Mouse (Mus musculus): ENCODE data around the gene Eif4ebp2. TPM values are rescaled to one million over a fixed set of nuclear protein-coding genes. Genes with fewer than 3 reads are reported as not detected.

The Eif4ebp2 gene
- polyA plus RNA-seq, 1 experiment = 97.1 TPM

DNA sequence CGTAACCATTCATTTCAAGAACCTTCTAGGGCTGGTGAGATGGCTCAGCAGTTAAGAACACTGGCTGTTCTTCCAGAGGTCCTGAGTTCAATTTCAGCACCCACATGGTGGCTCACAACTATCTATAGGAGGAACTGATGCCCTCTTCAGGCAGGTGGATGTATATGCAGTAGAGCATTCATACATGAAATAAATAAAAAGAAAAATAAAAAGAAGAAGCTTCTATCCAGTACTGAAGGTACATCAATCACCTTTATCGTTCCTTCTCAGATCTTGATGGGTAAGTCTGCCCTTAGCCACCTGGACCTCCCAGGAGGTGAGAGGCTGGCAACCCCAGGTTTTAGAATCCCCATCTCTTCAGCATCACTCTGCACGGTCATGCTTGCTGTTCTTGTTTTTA is 37.2 kb downstream of the Eif4ebp2 start:
- TF ChIP-seq GATA1 (IDR thresholded peaks at IDR 0.05; ENCODE audit: low read length) = no peak

DNA sequence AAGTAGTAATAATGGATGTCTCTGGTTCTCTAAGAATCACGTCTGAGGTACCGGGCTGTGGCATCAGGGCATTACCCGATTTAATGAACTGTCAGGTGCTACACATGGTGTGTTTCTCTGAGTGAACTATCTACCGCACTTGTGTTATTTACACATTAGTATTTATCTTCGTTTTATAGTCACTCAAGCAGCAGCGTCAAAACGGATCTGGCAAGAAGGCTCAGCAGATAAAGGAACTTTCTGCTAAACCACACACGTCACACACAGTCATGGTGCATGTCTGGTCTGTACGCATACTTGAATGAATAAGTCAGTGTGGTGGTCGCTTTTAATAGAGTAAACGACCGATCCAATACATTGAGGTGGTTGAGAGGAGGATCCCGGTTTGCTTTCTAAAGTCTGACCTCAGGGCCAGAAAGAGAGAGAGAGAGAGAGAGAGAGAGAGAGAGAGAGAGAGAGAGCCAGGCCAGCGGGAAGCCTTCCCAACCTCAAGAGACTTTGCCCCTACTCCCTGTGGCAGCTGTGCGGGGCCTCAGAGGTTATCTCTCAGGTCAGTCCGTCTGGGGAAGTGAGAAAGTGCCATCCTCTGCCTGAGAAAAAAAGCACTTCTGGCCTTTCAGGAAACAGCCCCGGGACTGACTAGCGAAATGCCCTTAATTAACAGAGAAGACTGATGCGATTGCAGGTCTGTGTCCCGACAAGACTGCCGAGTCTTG is 39.4 kb downstream of the Eif4ebp2 start:
- TF ChIP-seq GATA1 (IDR thresholded peaks at IDR 0.05; ENCODE audit: low read length) = peak; percentile 61

DNA sequence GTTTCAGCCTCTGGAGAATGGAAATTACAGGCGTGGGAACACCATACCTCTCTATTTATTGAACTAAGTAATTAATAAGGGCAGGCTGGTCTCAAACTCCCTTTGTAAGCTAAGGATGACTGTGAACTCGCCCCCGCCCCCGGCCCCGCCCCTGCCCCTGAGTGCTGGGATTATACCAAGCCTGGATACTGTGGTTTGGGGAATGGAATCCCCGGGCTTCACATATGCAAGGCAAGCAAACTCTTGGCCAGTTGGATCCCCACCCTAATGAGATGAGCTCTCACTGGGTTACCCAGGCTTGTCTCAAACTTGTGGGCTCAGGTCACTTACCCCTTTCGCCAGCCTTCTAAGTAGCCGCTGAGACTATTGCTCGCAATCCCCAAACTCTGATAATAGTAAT is 42.3 kb downstream of the Eif4ebp2 start:
- no peak for TF ChIP-seq GATA1 (IDR thresholded peaks at IDR 0.05; ENCODE audit: low read length)

DNA sequence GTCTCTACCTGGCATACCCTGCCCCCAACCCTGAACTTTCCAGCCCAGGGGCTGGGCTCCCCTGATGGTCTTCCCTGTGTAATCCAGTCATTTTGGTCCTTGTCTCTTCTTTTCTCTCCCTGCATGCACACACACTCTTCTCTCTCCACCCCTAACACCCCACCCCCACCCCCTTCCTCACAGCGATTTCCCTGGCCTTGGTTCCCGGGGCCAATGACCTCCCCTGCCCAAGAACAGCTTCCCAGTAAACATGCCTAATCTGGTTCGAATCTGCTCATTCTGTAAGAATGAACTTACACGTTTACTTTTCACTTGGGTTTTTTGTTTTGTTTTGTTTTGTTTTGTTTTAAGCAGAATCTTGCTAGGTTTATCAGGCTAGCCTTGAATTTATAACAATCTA is 42.7 kb downstream of the Eif4ebp2 start:
- TF ChIP-seq GATA1 (IDR thresholded peaks at IDR 0.05; ENCODE audit: low read length) = no peak

DNA sequence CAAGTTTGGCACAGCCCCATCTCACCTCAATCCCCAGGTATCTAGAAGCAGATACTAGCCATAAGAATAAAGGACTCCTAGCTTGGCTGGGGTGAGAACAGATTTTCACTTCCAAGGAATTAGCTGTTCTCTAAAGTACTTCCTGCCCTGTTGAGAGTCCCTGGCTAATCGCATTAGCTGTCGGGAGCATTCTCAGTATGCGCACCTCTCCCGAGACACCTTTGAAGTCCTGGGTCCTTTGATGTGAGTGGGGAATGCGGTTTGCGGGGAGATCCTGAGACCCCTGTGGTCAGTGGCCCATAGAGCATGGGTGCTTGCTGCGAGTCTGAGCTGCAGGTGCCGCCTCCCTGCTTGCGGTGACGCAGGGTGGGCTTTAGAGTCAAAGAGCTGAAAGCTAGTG is 46.5 kb downstream of the Eif4ebp2 start:
- no peak for TF ChIP-seq GATA1 (IDR thresholded peaks at IDR 0.05; ENCODE audit: low read length)

DNA sequence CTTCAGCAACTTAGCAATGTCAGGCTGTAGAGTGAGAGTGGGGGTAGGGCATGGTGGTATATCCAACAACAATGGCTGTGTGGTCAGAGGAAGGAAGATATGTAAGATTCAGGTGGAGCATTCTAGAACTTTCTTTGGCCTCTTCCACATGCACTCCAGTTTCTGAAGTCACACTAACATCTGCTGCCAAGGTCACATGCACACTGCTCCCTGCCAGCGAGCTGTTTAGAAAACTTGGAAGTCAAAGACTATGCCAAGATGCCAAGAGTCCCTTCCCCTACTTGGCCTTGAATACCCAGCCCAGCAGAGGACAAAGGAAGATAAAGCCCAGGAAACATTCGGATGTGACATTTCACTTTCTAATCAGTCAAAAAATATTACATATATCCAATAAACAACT is 49.5 kb downstream of the Eif4ebp2 start:
- no peak for TF ChIP-seq GATA1 (IDR thresholded peaks at IDR 0.05; ENCODE audit: low read length)

DNA sequence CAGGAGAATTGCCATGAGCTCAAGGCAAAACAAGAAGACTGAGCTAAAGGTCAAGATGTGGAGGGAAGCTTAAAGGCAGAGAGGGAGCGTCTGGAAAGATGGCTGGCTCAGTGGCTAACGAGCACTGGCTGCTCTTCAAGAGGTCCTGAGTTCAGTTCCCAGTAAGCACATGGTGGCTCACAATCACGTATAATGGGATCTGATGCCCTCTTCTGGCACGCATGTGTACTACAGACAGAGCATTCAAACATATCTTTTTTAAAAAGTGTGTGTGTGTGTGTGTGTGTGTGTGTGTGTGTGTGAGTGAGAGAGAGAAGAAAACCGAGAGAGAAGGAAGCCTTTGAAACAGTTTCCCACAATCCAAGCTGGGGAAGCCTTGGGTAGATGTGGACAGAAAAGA is 50.0 kb downstream of the Eif4ebp2 start:
- no peak for TF ChIP-seq GATA1 (IDR thresholded peaks at IDR 0.05; ENCODE audit: low read length)

DNA sequence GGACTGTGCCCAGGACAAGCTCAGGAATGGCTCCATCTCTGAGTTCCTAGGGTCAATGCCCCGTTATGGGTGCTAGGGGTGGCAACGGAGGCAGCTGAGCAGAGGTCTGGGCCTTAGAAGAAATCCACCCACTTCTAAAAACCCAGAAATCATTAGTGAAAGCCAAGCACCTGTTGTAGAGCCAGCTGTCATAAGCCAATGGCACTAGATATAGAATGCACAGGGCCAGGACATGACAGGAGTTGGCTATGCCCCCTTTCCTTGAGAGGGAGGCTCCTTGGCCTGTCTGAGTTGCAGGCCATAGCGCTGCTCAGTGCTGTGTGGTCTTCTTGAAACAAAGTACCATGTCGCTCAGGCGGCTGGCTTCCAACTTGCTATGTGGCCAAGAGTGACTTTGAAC is 52.1 kb downstream of the Eif4ebp2 start:
- TF ChIP-seq GATA1 (IDR thresholded peaks at IDR 0.05; ENCODE audit: low read length) = no peak

DNA sequence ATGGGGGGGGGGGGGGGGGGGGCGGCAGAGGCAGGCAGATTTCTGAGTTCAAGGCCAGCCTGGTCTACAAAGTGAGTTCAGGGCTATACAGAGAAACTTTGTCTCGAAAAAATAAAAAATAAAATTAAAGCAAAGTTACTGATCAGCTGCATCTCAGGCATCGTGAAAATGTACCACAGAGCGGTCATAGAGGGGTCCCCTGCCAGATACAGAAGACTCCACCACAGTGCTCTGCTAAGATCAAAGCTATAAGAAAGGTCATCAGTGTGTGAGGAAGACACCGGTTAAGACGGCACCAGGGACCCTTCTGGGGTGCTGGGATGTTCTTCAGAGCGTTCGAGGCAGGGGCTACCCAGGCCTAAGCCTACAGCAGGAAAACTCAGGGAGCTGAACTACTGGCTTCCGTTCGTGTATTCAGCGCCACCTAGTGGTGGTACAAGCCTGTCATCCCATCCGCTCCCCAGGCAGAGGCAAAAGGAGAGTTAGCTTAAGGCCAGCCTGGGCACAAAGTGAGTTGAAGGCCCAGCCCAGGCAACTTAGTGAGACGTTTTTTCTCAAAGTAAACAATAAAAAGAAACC is 53.2 kb downstream of the Eif4ebp2 start:
- TF ChIP-seq GATA1 (IDR thresholded peaks at IDR 0.05; ENCODE audit: low read length) = no peak

DNA sequence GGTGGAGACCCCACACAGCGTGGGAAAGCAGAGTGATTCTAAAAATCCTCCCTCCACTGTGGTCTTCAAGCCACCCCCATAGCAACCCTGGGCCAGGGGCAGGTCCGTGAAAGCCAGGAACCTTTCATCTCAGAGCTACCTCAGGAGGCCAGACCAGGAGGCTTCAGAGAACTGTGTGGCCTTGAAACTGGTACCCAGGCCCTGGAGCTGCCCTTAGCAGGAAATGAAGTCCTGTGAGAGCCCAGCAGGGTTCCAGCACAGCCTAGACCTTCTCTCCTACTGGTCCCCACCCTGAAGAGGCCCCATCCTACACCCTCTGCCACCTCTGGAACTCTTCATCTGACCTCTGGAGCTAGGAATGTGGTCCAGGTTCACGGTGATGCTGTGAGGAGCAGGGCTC is 54.3 kb downstream of the Eif4ebp2 start:
- TF ChIP-seq GATA1 (IDR thresholded peaks at IDR 0.05; ENCODE audit: low read length) = no peak

DNA sequence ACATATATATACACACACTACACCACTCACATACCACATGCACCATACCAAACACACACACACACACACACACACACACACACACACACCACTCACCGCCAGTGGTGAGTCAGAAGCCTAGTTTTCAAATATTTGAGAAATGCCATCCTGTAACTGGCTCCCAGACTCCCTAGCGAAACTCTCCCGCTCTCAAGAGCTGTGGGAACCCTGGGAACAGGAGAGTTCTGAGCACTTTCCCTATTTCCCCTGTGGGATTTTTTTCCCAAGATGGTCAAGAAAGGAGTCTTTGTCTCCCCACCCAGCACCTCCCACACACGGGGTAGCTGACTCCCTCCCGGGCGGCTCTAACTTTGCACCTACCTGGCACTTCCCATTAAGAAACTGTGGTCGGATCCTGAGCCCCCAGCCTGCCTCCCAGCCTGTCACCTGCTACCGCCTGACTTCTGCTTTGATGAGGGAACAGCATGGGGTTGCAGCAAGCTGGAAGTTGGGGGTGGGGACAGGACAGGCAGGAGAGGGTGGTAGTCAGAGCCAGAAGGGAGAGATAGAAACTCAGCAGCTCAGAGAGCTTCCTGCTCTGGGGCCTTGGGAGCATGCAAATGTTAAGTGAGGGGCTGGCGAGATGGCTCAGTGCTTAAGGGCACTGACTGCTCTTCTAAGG is 57.9 kb downstream of the Eif4ebp2 start:
- TF ChIP-seq GATA1 (IDR thresholded peaks at IDR 0.05; ENCODE audit: low read length) = no peak

DNA sequence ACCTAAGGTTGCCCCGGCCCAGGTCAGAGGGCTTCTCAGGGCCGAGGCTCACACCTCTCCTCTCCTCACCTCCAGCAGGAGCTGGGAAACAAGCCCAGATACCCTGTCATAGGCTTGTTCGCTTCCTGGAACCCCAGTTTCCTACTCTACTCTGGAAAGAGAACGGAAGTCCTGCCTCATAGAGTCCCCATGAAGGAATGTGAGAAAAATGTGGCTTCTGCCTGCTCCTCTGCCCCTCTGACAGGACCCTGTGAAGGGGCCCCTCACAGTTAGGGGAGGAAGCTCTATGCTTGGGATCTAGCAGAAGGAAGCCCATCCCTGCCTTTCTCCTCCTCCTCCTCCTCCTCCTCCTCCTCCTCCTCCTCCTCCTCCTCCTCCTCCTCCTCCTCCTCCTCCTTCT is 59.9 kb downstream of the Eif4ebp2 start:
- no peak for TF ChIP-seq GATA1 (IDR thresholded peaks at IDR 0.05; ENCODE audit: low read length)

DNA sequence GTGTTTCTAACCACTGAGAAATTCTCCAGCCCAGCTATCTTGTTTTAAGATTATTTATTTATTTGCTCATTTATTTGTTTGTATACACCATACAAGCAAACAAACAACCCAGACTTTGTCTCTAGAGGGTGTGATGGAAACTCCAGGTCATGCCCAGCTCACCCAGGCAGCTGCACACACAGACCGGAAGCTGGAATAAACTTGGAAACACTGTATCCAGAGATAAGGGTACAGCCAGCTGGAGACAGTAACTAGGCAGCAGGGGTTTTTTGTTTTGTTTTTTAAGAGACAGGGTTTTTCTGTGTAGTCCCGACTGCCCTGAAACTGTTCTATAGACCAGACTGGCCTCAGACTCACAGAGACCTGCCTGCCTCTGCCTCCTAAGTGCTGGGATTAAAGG is 62.3 kb downstream of the Eif4ebp2 start:
- TF ChIP-seq GATA1 (IDR thresholded peaks at IDR 0.05; ENCODE audit: low read length) = no peak

DNA sequence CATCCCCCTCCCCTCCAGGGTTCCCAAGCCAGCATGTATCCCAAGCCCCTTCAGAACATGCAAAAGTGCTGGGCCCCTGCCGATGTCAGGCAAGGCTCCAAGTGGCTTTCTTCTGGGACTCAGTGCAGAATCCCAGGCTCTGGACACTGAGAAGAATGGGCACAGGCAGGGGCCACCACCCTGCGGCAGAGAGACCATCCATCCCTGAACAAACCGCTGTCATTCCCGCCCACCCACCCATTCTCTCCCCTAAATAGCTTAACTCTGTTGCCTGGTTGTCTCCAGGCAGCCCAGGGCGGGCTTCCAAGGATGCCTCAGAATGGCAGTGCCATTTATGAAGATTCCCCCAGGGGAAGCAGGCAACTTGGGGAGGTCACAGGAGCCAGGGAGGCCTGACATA is 63.4 kb downstream of the Eif4ebp2 start:
- no peak for TF ChIP-seq GATA1 (IDR thresholded peaks at IDR 0.05; ENCODE audit: low read length)

DNA sequence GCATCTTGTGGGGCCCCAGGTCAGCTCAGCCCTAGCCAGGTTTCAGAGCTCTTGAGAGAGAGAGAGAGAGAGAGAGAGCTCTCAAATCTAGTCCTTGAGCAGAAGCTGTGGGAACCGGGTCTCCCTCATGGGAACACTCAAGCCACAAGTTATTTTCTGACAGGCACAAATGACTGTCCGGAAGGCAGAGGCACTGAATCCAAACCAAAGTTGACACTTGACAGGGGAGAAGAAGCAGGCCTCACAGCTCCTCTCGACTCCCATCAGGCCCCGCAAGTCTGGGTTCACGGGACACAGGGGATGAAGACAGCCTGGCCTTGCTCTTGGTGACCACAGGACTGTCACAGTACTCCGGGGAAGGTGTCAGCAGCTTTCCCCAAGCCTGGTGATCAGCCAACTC is 66.2 kb downstream of the Eif4ebp2 start:
- TF ChIP-seq GATA1 (IDR thresholded peaks at IDR 0.05; ENCODE audit: low read length) = no peak

DNA sequence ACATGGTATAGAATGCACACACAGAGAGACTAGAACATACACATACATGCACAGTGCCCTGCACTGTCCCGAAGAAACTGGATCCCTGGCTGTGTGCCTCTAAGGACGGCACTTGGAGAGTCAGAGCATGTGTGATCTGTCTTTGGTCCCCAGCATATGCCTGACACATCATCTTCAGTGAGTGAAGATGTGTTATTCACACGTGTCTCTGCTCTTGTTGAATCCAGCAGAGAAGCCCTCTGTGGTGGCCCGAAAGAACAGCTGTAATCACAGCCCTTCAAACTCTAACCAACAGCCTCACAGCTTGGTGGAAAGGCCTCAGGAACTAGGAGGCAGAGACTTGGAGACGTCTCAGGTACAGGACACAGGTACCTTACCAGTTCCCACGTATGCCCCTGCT is 67.3 kb downstream of the Eif4ebp2 start:
- TF ChIP-seq GATA1 (IDR thresholded peaks at IDR 0.05; ENCODE audit: low read length) = no peak

DNA sequence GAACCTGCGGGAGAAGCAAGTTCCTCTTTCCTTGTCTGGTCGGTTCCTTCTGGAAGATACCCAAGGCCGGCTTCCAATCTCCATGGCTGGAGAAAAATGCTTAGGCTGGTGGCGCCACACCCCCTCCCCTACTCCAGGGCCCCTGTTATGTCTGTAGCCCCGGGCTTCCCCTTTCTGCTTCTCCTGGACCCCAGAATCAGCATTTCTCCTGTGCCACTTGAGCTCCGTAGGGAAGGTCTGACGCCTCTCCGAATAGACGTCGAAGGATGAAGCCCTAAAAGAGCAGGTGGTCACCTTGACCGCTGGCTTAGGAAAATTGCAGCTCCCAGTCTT is 68.8 kb downstream of the Eif4ebp2 start:
- TF ChIP-seq GATA1 (IDR thresholded peaks at IDR 0.05; ENCODE audit: low read length) = no peak
